Mouse (Mus musculus) embryo, embryonic 11.5 days (tissue): ENCODE measurements around the gene Fam199x.

Source experiments
- DNase-seq: peaks from one replicate; pipeline ENCODE4 v3.0.0-alpha.2; 2012; ENCODE audit warnings: low read depth, low spot score

Gene Fam199x

GRCm38 (mm10) chrX:137049425-137050225 lies at the start of gene Fam199x:
Gene Fam199x (plus strand): TSS chrX:137049594.
- DNase-seq, result peak; percentile 64

- DNase-seq, result no peak
Observed at GRCm38 (mm10) chrX:137015099-137015709, 34.2 kb upstream of the Fam199x start.

GRCm38 (mm10) chrX:137017668-137018067 lies 31.7 kb upstream of the Fam199x start:
- DNase-seq, result no peak

GRCm38 (mm10) chrX:137019310-137019709 lies 30.1 kb upstream of the Fam199x start:
- DNase-seq, result peak; percentile 29

- DNase-seq, result no peak
Observed at GRCm38 (mm10) chrX:137030916-137031315, 18.5 kb upstream of the Fam199x start.

- DNase-seq, result no peak
Observed at GRCm38 (mm10) chrX:137031726-137032125, 17.7 kb upstream of the Fam199x start.

- DNase-seq, result no peak
Observed at GRCm38 (mm10) chrX:137034322-137034721, 15.1 kb upstream of the Fam199x start.

GRCm38 (mm10) chrX:137037470-137037999 lies 11.9 kb upstream of the Fam199x start:
- no peak for DNase-seq

GRCm38 (mm10) chrX:137038000-137038483 lies 11.4 kb upstream of the Fam199x start, which contains the start of gene Slc25a53:
Gene Slc25a53 (minus strand): TSS chrX:137038302.
- peak; percentile 81 for DNase-seq

GRCm38 (mm10) chrX:137038502-137038901 lies 10.9 kb upstream of the Fam199x start:
- DNase-seq, result no peak

GRCm38 (mm10) chrX:137049060-137049424 lies 352 bp upstream of the Fam199x start:
- DNase-seq, result peak; percentile 1

GRCm38 (mm10) chrX:137063202-137063601 lies 13.8 kb downstream of the Fam199x start:
- DNase-seq, result no peak

- no peak for DNase-seq
Observed at GRCm38 (mm10) chrX:137104531-137104930, 55.1 kb downstream of the Fam199x start.

- no peak for DNase-seq
Observed at GRCm38 (mm10) chrX:137106498-137106897, 57.1 kb downstream of the Fam199x start.

GRCm38 (mm10) chrX:137118097-137118746 lies 68.8 kb downstream of the Fam199x start:
- DNase-seq, result peak; percentile 35

GRCm38 (mm10) chrX:137119675-137120423 lies 70.5 kb downstream of the Fam199x start:
- no peak for DNase-seq

GRCm38 (mm10) chrX:137121718-137122117 lies 72.3 kb downstream of the Fam199x start, which contains the start of gene Esx1:
Gene Esx1 (minus strand): TSS chrX:137122083.
- no peak for DNase-seq

GRCm38 (mm10) chrX:137127542-137127941 lies 78.1 kb downstream of the Fam199x start:
- no peak for DNase-seq
